Mouse (Mus musculus) cerebellum, adult 9-11 months (tissue): ENCODE measurements around the gene Asf1b.
"Not testable (repeated sequence)": the region's sequence is repeated elsewhere in the genome, so short reads cannot be mapped to it uniquely, and the experiment has no call there.

ENCODE experiments used
- DNase-seq: peaks from one replicate; pipeline ENCODE4 v3.0.0; 2022

Gene Asf1b

GRCm38 (mm10) chr8:83964015-83964765, 8.9 kb downstream of the Asf1b start:
- DNase-seq = no peak

GRCm38 (mm10) chr8:83967701-83968100, 12.4 kb downstream of the Asf1b start:
- no peak for DNase-seq

DNA sequence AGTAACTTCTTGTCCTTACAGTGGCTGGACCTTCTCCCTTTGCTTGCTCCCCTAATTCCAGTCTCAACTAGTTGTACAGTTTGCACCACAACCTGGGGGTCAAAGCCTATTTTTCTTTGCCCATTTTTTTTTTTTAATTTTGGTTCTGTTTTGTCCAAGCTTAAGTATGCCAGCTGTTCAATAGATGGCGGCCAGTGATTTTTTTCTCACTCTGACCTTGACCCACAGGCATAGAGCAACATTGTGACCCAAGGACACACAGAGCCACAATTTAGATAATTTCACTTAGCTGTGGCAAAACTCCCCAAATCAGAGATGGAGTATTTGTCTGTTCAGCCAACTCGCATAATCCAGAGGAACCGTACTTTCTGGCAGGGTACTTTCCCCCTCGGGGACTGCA, 15.8 kb downstream of the Asf1b start:
- no peak for DNase-seq

- peak; percentile 46 for DNase-seq
Measured at GRCm38 (mm10) chr8:83971661-83972060, 16.4 kb downstream of the Asf1b start.

DNA sequence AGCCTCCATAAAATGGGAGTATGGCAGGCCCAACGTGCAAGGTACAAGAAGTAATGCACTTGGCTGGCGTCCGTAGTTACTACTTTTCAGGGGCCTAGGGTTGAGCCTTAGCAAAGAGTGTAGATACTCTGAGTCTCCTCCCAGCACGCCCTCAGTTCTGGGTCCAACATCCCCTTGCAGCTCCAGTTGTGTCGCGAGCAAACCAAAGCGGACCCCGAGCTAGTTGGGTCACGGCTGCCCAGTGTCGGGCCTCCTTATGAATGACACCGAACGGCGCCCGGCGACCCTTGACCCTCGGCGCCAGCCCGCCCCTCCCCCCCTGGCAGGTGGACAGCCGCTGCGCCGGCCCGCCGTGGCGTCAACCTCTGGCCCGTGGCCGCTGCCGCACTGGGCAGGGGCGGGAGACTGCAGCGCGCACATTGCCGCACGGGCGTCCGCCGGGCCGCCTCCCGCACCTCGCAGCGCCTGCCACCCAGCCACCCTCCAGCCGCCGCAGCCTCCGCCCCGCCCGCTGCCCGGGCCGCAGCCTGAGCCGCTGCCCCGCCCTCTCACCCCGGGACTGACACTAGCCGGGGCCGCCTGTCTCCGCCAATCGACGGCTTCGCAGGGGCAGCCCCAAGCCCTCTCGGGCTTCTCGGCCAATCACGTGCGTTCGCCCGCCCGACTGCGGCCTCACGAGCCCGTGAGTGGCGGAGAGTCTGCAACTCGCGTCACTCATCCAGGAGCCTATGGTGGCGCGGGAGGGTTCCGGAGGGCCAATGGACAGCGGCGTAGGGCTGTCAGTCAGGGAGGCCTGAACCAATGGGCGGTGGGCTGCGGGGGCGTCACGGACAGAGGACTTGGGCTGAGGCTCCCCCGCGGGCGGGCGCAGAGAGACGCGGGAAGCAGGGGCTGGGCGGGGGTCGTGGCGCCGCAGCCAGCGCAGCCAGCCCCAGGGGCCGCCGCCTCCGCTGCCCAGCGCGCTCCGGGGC, 17.1 kb downstream of the Asf1b start, which contains the start of gene Prkaca:
Prkaca (plus strand) TSS at position 844 of the 971 bp plus-strand sequence.
- DNase-seq = peak; percentile 100

DNA sequence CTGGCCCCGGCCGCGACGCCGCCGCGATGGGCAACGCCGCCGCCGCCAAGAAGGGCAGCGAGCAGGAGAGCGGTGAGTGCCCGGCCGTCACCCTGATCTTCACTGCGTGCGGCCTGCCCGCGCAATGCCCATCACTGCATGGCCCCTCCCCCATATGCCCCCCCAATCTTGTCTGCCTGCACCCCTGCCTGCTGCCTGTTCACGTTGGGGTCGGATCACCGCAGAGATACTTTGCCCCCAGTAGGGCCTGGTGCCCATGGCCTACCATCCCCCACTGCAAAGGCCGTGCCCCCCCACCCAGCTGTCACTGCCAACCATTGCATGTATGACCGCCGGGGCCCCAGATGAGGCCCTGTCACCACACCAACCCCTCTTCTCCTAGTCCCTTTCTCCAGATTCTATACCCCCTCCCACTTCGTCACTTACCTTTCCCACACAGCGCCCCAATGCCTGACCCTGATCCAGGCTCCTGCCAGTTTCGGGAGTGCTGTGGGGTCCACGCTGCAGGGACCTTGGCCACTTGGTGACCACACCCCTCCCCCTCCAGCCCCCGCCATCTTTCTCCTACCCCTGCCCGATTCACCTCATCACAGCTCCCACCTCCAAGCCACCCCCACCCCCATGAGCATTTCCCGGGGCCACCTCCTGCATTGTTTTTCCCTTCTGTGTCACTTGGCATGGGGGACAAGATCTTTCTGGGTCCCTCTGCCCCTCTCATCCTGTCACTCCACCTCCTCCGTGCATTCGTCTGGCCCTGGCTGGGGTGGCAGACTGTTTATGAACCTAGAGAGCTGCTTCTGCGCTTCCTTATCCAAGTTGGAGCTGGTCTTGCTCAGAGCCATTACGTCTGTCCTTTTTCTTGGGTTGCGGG, 18.1 kb downstream of the Asf1b start:
- DNase-seq = peak; percentile 75

- peak; percentile 49 for DNase-seq
Measured at GRCm38 (mm10) chr8:83974521-83974920, 19.2 kb downstream of the Asf1b start.

GRCm38 (mm10) chr8:83976101-83976630, 20.9 kb downstream of the Asf1b start:
- DNase-seq = no peak

DNA sequence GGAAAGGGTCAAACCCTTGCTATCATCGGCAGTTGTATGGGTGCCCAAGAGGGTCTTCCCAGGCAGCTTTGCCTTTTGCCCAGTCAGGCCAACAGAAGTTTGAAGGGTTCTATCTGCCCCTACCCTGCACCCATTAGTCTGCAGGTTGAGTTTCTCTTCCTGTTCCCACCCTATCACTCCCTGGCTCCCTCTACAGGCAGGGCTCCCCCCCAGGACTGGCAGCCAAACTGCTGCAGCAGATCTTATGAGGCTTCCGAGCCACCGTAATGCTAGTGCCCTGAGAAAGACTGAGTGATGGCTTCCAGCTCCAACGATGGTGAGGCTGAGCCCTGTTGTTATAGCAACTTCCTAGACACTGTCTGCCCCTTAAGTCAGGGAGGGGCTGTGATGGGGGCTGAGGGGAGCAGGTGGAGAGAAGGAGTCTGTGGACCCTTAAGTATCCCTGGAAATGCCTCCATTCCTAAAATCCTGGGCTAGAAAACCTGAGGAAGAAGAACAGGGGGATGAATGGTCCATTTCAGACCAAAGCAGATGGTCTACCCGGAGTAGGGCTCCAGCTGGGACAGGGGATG, 21.6 kb downstream of the Asf1b start:
- no peak for DNase-seq

GRCm38 (mm10) chr8:83977646-83978045, 22.3 kb downstream of the Asf1b start:
- no peak for DNase-seq

GRCm38 (mm10) chr8:83978200-83978599, 22.9 kb downstream of the Asf1b start:
- no peak for DNase-seq

- DNase-seq = peak; percentile 45
Measured at GRCm38 (mm10) chr8:83980250-83980649, 24.9 kb downstream of the Asf1b start.

- peak; percentile 44 for DNase-seq
Measured at GRCm38 (mm10) chr8:83980845-83981244, 25.5 kb downstream of the Asf1b start.

DNA sequence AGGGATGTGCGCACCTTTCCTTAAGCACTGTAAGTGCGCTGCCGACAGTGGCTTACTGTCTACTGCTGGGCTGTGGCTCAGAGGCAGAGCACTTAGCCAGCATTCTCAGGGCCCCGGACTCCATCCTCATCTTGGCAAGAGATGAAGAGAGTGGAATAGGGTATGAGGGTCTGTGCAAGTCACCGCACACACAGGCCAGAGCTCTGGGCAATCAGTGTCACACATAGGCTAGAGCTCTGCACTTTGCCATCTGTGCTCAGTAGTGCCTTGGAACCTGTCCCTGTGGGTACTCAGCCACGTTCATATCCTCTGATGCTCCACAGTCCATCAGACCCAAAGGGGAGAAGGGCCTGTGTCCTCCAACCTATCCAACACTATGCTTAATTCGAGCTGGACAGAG, 26.2 kb downstream of the Asf1b start:
- DNase-seq = peak; percentile 25

- no peak for DNase-seq
Measured at GRCm38 (mm10) chr8:83982449-83982848, 27.1 kb downstream of the Asf1b start.

- not testable (repeated sequence) for DNase-seq
Measured at GRCm38 (mm10) chr8:83983222-83983621, 27.9 kb downstream of the Asf1b start.

- no peak for DNase-seq
Measured at GRCm38 (mm10) chr8:83989243-83989642, 33.9 kb downstream of the Asf1b start.

- DNase-seq = no peak
Measured at GRCm38 (mm10) chr8:83990170-83990569, 34.9 kb downstream of the Asf1b start.

DNA sequence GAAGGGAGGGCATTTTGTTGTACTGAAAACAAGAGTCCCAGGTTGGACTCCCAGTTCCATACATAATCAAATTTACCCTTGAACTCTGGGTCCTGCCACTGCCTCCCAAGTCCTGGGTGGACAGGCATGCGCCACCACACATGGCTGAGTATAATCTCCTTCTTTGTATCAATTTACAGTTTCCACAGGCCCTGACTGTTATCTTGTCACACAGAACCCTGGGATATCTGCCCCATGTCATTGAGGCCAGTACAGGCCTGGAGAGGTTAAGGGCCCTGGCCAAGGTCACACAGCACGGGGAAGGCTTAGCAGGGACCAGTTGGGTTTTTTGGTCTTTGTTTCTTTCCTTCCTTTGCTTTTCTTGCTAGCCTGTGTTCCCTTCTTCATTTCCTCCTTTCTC, 37.2 kb downstream of the Asf1b start:
- no peak for DNase-seq

DNA sequence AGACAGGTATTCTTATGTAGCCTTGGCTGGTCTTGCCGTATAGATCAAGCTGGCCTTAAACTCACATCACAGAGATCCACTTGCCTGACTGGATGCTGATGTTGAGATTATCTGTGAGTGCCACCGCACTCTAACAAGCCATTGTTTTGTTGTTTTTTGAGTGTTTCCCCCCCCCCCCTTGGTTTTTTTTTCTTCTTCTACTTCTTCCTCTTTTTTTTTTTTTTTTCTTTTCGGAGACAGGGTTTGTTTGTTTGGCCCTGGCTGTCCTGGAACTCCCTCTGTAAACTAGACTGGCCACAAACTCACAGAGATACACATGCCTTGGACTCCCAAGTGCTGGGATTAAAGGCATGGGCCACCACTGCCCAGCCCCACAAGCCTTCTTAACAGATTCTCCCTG, 38.7 kb downstream of the Asf1b start:
- DNase-seq = no peak

- peak; percentile 71 for DNase-seq
Measured at GRCm38 (mm10) chr8:83995973-83996372, 40.7 kb downstream of the Asf1b start.
